Mouse (Mus musculus) frontal cortex, adult (tissue): Measurements from ENCODE around the gene Fbf1.

ENCODE experiments used
- ATAC-seq: cut with Nextera tagmentation; 2 replicates; pipeline ENCODE4 v1.9.2; 2017; ENCODE audit warnings: mild to moderate bottlenecking, moderate library complexity, mixed read lengths; ENCODE audit not compliant: low TSS enrichment

Fbf1 gene

GRCm38 (mm10) chr11:116167884-116168439 is at the start of gene Fbf1:
TSS of gene Fbf1 (minus strand) at chr11:116168166.
- peak; percentile 99 for ATAC-seq

DNA sequence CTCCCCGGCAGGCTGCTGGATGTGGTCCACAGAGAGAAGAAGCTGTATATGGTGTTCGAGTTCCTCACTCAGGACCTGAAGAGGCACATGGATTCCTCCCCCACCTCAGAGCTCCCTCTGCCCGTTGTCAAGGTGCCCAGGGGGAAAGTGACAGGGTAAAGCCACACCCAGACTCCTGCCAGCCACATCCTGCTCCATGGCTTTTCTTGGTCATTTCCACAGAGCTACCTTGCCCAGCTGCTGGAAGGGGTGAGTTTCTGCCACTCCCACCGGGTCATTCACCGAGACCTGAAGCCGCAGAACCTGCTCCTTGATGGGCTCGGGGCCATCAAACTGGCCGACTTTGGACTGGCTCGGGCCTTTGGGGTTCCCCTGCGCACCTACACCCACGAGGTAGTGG is 48.6 kb upstream of the Fbf1 start:
- no peak for ATAC-seq

- no peak for ATAC-seq
Measured at GRCm38 (mm10) chr11:116215991-116216390, 48.0 kb upstream of the Fbf1 start.

DNA sequence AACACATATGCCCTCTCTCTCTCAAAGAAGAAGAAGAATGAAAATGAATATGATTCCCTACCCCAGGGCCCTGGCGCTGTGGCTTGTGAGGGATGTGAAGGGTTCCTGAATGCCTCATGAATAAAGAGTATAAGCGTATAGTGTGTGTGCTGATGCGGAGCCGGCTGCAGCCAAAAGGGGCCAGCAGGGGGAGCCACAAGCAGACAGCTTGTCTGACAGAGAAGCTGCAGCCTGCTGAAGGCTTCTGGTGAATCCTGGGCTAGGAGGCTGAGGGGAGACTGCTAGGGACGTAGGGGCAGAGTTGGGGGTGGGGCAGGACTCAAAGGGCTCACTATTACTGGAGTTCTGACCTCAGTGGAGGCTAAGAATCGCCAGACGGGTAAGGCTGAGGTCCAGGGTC is 47.2 kb upstream of the Fbf1 start:
- no peak for ATAC-seq

- ATAC-seq = no peak
Measured at GRCm38 (mm10) chr11:116213877-116214510, 46.0 kb upstream of the Fbf1 start.

DNA sequence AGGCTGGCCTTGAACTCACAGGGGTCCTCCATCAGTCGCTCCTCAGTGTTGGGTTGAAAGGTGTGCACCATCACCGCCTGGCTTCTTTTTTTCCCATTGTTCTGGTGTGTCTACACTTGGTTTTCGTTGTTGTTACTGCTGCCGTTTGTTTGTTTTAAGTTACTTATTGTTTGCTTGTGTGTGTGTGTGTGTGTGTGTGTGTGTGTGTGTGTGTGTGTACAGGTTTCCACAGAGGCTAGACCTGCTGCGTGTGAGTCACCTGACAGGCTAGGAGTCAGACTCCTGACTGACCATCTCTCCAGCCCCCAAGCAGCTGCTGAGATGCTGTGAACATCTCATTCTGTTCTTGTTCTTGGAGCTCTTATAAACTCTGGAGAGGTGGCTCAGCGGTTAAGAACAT is 44.9 kb upstream of the Fbf1 start:
- ATAC-seq = no peak

DNA sequence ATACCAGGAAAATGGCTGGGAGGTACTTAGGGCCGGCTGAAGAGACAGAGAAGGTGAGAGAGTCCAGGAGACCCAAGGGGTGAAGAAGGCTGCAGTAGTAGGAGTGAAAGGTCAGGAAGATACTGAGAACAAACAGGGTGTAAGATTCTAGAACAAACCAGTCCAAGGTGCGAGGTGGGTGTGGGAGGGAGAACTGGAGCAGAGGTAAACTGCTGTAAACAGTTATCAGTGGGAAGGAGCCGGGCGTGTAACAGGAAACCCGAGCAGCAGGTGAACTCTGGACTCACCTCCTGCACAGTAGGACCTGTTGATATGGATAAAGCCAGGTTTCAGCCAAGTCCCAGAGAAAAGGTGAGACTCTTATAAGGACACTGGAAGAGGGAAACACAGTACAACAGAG is 42.7 kb upstream of the Fbf1 start:
- ATAC-seq = no peak

- no peak for ATAC-seq
Measured at GRCm38 (mm10) chr11:116209257-116209656, 41.3 kb upstream of the Fbf1 start.

- ATAC-seq = no peak
Measured at GRCm38 (mm10) chr11:116208660-116209059, 40.7 kb upstream of the Fbf1 start.

DNA sequence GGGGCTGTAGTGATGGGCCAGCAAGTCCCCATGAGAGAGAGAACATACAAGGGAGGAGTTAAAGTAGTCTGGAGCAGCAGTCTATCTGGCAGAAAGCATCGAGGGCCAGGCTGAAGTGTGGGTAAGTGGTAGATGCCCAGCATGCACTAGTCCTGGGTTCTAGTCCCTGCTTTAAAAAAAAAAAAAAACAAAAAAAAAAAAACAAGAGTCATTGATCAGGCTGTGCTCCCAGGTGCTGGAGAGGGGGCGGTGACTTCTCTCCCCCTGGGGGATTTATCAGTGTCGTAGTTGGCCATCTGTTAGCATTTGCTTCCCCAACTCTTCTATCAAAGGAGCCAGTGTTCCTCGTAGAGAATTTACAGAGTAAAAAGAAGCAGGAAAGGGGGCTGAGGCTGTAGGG is 38.7 kb upstream of the Fbf1 start:
- no peak for ATAC-seq

- ATAC-seq = no peak
Measured at GRCm38 (mm10) chr11:116203150-116203549, 35.2 kb upstream of the Fbf1 start.

DNA sequence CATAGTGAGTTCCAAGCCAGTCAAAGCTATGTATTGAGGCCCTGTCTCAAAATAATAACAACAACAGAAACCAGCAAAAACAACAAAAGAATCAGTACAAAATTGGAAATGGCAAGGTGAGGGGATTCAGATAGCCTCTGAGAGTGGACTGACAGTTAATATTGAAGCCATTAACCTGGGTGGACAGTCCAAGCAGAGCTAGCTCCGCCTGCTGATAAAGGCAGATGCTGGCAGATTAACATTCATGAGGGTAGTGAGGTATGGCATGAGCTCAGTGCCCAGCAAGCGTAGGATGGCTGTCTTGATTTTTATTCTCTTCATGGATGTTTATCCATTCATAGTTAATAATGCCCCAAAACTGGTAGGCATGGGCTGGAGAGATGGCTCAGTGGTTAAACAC is 33.2 kb upstream of the Fbf1 start:
- ATAC-seq = no peak

DNA sequence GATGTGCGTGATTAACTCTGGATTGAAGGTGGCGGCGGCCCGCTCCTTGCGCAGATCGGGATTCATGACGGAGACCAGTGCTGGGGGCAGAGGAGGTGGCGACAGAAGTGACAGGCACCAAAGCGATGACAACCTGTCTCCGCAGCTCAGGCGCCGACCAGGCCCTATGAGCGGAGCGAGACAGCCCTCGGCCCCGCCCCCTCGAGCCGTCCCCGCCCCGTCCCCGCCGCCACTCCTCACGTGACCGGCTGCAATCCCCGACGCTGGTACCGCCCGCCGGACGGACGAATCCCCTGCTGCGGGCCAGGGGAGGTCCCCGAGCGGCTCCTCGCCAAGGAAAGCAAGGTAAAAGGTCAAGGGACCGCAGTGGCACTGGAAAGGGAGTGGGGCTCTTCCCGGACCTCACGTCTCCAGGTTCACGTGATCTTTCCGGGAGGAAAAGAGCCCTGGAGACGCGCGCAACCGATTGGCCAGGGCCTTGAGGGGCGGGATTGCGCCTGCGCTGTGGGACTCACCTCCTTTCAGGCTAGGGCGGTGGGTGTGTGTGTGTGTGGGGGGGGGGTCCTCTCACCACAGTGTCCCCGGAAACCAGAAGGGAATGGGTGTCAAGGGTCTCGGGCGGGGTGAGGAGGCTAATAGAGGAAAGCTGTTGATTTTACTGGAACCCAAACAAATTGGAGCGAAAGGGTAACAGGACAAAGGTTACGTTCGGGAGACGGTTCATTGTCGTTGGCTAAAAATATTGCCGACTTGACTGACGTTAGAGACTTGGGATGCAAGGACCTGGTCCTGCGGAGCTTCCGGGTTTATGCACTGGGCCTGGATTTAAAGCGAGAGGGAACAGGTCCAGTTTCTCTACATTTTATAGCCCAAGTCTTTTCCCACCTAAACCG is 30.9 kb upstream of the Fbf1 start, which contains the start of the genes Ten1 and Acox1:
Gene Ten1, plus strand, starts transcription at position 217 of the 893 bp plus-strand sequence.
Gene Acox1, minus strand, starts transcription at position 407 of the 893 bp plus-strand sequence.
- ATAC-seq = peak; percentile 94

GRCm38 (mm10) chr11:116198132-116198531 is 30.2 kb upstream of the Fbf1 start:
- peak; percentile 6; the same call in 1 of the 2 replicates for ATAC-seq

DNA sequence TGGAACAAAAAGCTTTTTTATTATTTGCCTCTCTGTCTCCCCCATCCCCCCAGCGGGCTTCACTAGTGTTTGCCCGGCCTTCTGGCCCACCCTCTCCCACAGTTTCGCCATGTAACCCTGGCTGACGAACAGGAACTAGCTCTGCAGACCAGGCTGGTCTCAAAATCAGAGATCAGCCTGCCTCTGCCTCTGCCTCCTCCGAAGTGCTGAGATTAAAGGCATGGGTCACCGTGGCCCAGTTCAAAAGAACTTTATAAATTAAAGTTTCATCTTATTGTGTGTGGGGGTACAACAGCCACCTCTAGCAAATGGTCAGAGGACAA is 29.6 kb upstream of the Fbf1 start:
- ATAC-seq = no peak

- ATAC-seq = no peak
Measured at GRCm38 (mm10) chr11:116196866-116197583, 29.1 kb upstream of the Fbf1 start.

DNA sequence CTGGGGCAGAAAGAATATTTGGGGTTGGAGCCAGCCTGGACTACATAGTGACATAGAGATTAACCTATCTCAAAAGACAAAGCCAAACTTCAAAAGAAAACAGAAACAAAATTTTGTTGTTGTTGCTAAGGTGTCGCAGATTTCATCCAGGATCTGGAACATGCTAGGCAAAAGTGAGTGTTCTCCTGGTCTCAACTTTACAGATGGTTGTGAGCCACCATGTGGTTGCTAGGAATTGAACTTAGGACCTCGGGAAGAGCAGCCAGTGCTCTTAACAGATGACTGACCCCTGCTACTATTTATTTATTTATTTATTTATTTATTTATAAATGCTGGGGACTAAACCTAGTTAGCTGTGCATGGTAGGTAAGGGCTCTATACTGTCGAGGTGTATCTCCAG is 28.4 kb upstream of the Fbf1 start:
- no peak for ATAC-seq

GRCm38 (mm10) chr11:116195252-116195651 is 27.3 kb upstream of the Fbf1 start:
- no peak for ATAC-seq

- no peak for ATAC-seq
Measured at GRCm38 (mm10) chr11:116194619-116195018, 26.7 kb upstream of the Fbf1 start.

- no peak for ATAC-seq
Measured at GRCm38 (mm10) chr11:116187226-116187930, 19.4 kb upstream of the Fbf1 start.

DNA sequence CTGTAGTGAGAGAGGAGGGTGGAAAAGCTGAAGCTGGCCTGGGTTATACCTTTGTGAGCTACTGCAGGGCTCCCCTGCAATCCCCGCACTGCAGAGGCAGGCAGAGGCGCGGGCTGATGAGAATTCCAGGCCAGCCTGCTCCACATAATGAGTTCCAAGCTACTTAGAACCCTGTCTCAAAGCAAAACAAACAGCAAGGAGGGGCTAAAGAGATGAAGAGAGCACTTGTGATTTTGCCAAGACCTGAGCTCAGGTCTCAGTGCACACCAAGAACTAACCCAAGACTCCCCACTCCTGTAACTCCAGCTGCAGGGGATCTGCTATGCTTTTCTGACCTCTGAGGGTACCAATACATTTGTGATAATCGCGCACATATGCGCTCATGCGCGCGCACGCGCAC is 18.4 kb upstream of the Fbf1 start:
- peak; percentile 14; the same call in 1 of the 2 replicates for ATAC-seq

- peak; percentile 86 for ATAC-seq
Measured at GRCm38 (mm10) chr11:116185836-116186235, 17.9 kb upstream of the Fbf1 start.
